Mouse (Mus musculus) bone marrow, adult 2 months (tissue): ENCODE measurements around the gene Il12rb1.

Experiments
- CTCF ChIP-seq: fragments of 200-500 bp; IDR thresholded peaks from 2 replicates; pipeline ENCODE4 v1.5.1; 2011; ENCODE audit warnings: low read length, control low read depth; ENCODE audit not compliant: control insufficient read depth, insufficient read depth
- POLR2A ChIP-seq: fragments of 200-500 bp; IDR thresholded peaks from 2 replicates; pipeline ENCODE4 v1.6.1; 2011; ENCODE audit warnings: low read depth, mild to moderate bottlenecking, control low read depth, low read length, borderline replicate concordance; ENCODE audit not compliant: control insufficient read depth

GRCm38 (mm10) chr8:70863956-70864711 is 55.9 kb downstream of the Il12rb1 start:
- TF ChIP-seq CTCF = no peak
- TF ChIP-seq POLR2A = no peak
